Mouse (Mus musculus) intestine, postnatal 0 days (tissue): ENCODE results near the gene App. TPM values are rescaled to one million over a fixed set of nuclear protein-coding genes. Genes with fewer than 3 reads are reported as not detected.

Experiments
- ATAC-seq: fragments of 200-750 bp; cut with Nextera tagmentation; 2 replicates; pipeline ENCODE4 v1.8.0; 2017; ENCODE audit warnings: mild to moderate bottlenecking, moderate TSS enrichment, moderate library complexity
- H3K27ac ChIP-seq: fragments of 300-500 bp; sonication (generic); 2 replicates; pipeline ENCODE4 v1.5.1; 2014; ENCODE audit warnings: mild to moderate bottlenecking, low read depth, low read length, moderate library complexity
- H3K27me3 ChIP-seq: fragments of 300-500 bp; sonication (generic); replicated peaks from 2 replicates; pipeline ENCODE4 v1.6.1; 2014; ENCODE audit warnings: low read length, mixed read lengths; ENCODE audit not compliant: control insufficient read depth, insufficient read depth
- H3K36me3 ChIP-seq: fragments of 300-500 bp; sonication (generic); 2 replicates; pipeline ENCODE4 v1.6.1; 2014; ENCODE audit warnings: mild to moderate bottlenecking, moderate library complexity; ENCODE audit not compliant: control insufficient read depth, insufficient read depth
- H3K4me1 ChIP-seq: fragments of 300-500 bp; sonication (generic); replicated peaks from 2 replicates; pipeline ENCODE4 v1.6.1; 2014; ENCODE audit warnings: antibody characterized with exemption, low read length, mixed read lengths; ENCODE audit not compliant: control insufficient read depth, insufficient read depth
- H3K4me2 ChIP-seq: fragments of 300-500 bp; sonication (generic); replicated peaks from 2 replicates; pipeline ENCODE4 v1.6.1; 2014; ENCODE audit warnings: low read depth, mild to moderate bottlenecking, moderate library complexity
- H3K4me3 ChIP-seq: fragments of 300-500 bp; sonication (generic); 2 replicates; pipeline ENCODE4 v1.5.1; 2014; ENCODE audit warnings: low read depth, low read length
- H3K9ac ChIP-seq: fragments of 300-500 bp; sonication (generic); 2 replicates; pipeline ENCODE4 v1.6.1; 2014; ENCODE audit warnings: mild to moderate bottlenecking, low read depth, low read length
- H3K9me3 ChIP-seq: fragments of 300-500 bp; sonication (generic); 2 replicates; pipeline ENCODE4 v1.6.1; 2016; ENCODE audit warnings: mixed run types; ENCODE audit not compliant: control insufficient read depth
- CTCF ChIP-seq: sonication (generic); IDR thresholded peaks from 2 replicates; pipeline ENCODE4 v1.5.1; 2016; ENCODE audit warnings: low read depth, mild to moderate bottlenecking, control low read depth, antibody characterized with exemption, moderate library complexity
- WGBS: fragments of 180-500 bp; shearing (Covaris S2); extraction: QIAGEN DNeasy Blood & Tissue Kit; methylation state at CpG from one replicate; pipeline ENCODE4 v1.1.7; 2014; 5-methylcytosine and 5-hydroxymethylcytosine counted together
- polyA plus RNA-seq: library from polyadenylated mRNA; unstranded; fragments of >200 nt; fragmentation: Nextera tagmentation; extraction: Ambion mirVana; gene quantifications from 2 replicates; pipeline ENCODE4 v1.2.1, GENCODE M21; 2015

The App gene
- polyA plus RNA-seq, 1 experiment from 2014 or later: 191 TPM

DNA sequence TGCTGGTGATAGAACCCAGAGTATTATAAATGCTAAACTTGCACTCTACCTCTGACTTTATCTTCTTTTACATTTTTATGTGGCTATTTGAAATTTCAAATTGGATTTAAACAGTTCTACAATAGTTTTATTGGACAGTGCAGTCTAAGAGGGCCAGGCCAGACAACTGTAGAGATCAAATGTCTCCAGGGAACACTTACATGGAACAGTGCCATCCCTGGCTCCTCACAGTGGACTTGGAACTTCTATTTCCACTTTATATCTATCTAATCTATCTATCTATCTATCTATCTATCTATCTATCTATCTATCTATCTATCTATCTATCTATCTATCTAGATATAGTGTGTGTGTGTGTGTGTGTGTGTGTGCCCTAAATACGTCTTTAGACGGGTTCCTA, 16.4 kb downstream of the App start:
- no peak for TF ChIP-seq CTCF
- Histone ChIP-seq H3K27ac (no peak overlapping the region), H3K27me3 (no peaks in the 10 kb centered on the region), H3K36me3 (no peaks in the 10 kb centered on the region), H3K4me1 (0 out of 2 replicates have a peak, but pooled peaks cover 3% of the 10 kb centered on the region), H3K9ac (no peak overlapping the region), H3K4me2 (no peak overlapping the region), H3K9me3 (no peaks in the 10 kb centered on the region), H3K4me3 (no peak overlapping the region)
- ATAC-seq: no peak
- 96% methylated on average over 2 of the region's 2 CpGs for WGBS

- no peaks in the 10 kb centered on the region for H3K27me3 ChIP-seq
- TF ChIP-seq CTCF: no peak
- no peak overlapping the region; the same call in 1 of the 2 replicates for H3K4me2 ChIP-seq
- no peak overlapping the region for H3K27ac ChIP-seq
- 84% methylated on average over 10 of the region's 10 CpGs for WGBS
- ATAC-seq: no peak
- 0 out of 2 replicates have a peak, but pooled peaks cover 3% of the 10 kb centered on the region for H3K4me1 ChIP-seq
- H3K4me3 ChIP-seq: no peak overlapping the region
- no peak overlapping the region for H3K9ac ChIP-seq
- H3K9me3 ChIP-seq: no peaks in the 10 kb centered on the region
- H3K36me3 ChIP-seq: no peaks in the 10 kb centered on the region
Measured at GRCm38 (mm10) chr16:85155836-85156235, 17.7 kb downstream of the App start.

DNA sequence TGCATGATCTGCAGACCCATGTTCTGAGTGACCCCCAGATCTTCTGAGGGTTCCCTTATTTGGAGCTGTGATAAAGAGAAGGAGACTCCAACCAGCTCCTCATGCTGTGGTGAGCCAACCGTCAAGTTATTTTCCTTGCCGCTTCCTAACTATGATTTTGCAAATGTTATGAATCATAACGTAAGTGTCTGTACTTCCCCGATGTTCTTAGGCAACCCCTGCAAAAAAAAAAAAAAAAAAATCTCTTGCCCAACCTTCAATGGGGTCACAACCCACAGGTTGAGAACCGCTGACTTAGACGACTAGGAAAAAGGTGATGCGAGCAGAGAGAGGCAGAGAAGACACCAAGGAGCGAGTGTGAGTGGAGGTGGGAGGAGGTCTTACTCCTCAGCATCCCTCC, 21.1 kb downstream of the App start:
- Histone ChIP-seq H3K4me1 (peaks cover 5% of the 10 kb centered on the region; the same call in 1 of the 2 replicates), H3K4me2 (no peak overlapping the region), H3K27me3 (no peaks in the 10 kb centered on the region), H3K36me3 (no peaks in the 10 kb centered on the region), H3K4me3 (no peak overlapping the region), H3K27ac (no peak overlapping the region), H3K9ac (no peak overlapping the region), H3K9me3 (no peaks in the 10 kb centered on the region)
- 73% methylated on average over 8 of the region's 8 CpGs for WGBS
- no peak for ATAC-seq
- no peak for TF ChIP-seq CTCF

DNA sequence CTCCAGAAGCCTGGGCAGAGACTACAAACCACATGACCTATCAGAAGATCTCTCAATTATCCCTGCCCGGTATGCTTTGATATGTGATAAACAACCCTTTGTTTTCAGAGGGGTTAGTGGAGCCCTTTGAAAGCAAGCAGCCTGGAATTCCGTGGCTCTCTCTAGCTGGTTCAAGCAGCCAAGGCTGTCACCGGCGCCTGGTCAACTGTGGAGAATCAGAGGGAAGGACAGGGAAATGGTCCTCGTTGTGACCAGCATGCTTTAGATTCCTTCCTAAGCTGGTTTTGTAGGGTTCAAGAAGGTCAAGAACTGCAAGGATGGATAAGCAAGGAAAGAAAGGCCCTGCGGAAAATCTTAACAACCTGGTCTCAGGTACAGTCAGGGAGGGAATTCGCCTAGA, 21.9 kb downstream of the App start:
- no peaks in the 10 kb centered on the region for H3K9me3 ChIP-seq
- H3K4me3 ChIP-seq: no peak overlapping the region
- TF ChIP-seq CTCF: no peak
- no peak overlapping the region for H3K4me2 ChIP-seq
- WGBS: 44% methylated on average over 7 of the region's 7 CpGs
- peaks cover 5% of the 10 kb centered on the region; the same call in 1 of the 2 replicates for H3K4me1 ChIP-seq
- ATAC-seq: no peak
- no peaks in the 10 kb centered on the region for H3K27me3 ChIP-seq
- H3K36me3 ChIP-seq: no peaks in the 10 kb centered on the region
- H3K9ac ChIP-seq: no peak overlapping the region
- no peak overlapping the region for H3K27ac ChIP-seq

GRCm38 (mm10) chr16:85150902-85151301, 22.7 kb downstream of the App start:
- ATAC-seq: no peak
- Histone ChIP-seq H3K4me1 (peaks cover 5% of the 10 kb centered on the region; the same call in 1 of the 2 replicates), H3K36me3 (no peaks in the 10 kb centered on the region), H3K4me3 (no peak overlapping the region), H3K4me2 (no peak overlapping the region), H3K27ac (no peak overlapping the region), H3K9me3 (no peaks in the 10 kb centered on the region), H3K9ac (no peak overlapping the region), H3K27me3 (no peaks in the 10 kb centered on the region)
- TF ChIP-seq CTCF: no peak
- WGBS: 54% methylated on average over 9 of the region's 9 CpGs

- WGBS: 74% methylated on average over 1 of the region's 1 CpGs
- no peak for ATAC-seq
- Histone ChIP-seq H3K27me3 (no peaks in the 10 kb centered on the region), H3K36me3 (no peaks in the 10 kb centered on the region), H3K9ac (no peak overlapping the region), H3K4me3 (no peak overlapping the region), H3K9me3 (no peaks in the 10 kb centered on the region), H3K27ac (0 out of 2 replicates have a peak overlapping the region, but pooled peaks have one; percentile 1), H3K4me2 (no peak overlapping the region), H3K4me1 (peaks cover 5% of the 10 kb centered on the region; the same call in 1 of the 2 replicates)
- no peak for TF ChIP-seq CTCF
Measured at GRCm38 (mm10) chr16:85149509-85149871, 24.1 kb downstream of the App start.
